Mouse (Mus musculus): ENCODE data around the gene Pgs1. TPM values are rescaled to one million over a fixed set of nuclear protein-coding genes. Genes with fewer than 3 reads are reported as not detected.
A peak's percentile ranks its signal among the peaks of the same experiment; 100 is the strongest.

The Pgs1 gene
- total and polyA plus RNA-seq, 3 experiments = 38.1 to 60.5 (median 50.8) TPM

DNA sequence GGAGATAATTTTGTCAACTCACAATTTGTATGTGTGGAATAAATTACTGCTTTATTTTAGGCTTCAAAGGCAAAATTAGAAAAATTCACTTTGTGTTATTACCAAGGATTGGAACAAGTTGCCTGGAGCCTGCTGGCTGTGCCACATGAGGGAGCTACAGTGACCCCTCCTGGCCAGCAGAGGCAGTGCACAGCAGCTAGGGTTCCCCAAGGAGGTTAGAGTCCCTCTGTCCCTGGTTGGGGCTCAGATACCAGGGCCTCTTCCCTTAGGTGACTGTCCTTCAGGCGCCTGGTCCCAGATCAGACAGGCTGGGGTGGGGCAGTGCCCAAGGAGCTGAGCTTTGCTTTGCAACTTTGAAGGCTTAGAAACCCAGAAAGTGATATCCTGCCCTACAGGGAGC is 35.7 kb downstream of the Pgs1 start:
- Histone ChIP-seq H3K9ac (ENCODE audit: insufficient read depth, low read depth) (no peak overlapping the region), H3K36me3 (replicated peaks in 1 of 2; ENCODE audit: control insufficient read depth in 1 of 2, insufficient read depth in 1 of 2, low read length in 1 of 2) (peaks cover 77 to 99% of the 10 kb centered on the region in 2 experiments), H3K79me2 (replicated peaks; ENCODE audit: control insufficient read depth, extremely low read depth, insufficient read depth, poor library complexity, severe bottlenecking) (no peaks in the 10 kb centered on the region), H3K9me3 (replicated peaks; ENCODE audit: low read length) (peaks cover 4% of the 10 kb centered on the region), H3K4me3 (replicated peaks in 1 of 3; ENCODE audit: low read depth in 2 of 3, low read length in 2 of 3, poor library complexity in 1 of 3) (no peak overlapping the region), H3K27me3 (replicated peaks) (no peaks in the 10 kb centered on the region), H3K27ac (ENCODE audit: insufficient read depth, low read depth) (no peak overlapping the region), H3K4me2 (ENCODE audit: insufficient read depth, low read depth, poor library complexity, severe bottlenecking) (no peak overlapping the region), H3K4me1 (ENCODE audit: control insufficient read depth in 1 of 2, insufficient read depth in 2 of 2) (peaks cover 0 to 4% of the 10 kb centered on the region in 2 experiments; a peak in 1 of 4 replicates)
- peak; percentile 68 for DNase-seq (ENCODE audit: extremely low read depth)
- dilution Hi-C loops (cut with MboI; ENCODE audit: extremely low pct_ligation_motif_present, extremely low pct_unique_long_range_greater_than_20kb, low sequenced_read_pairs) = no loop called here
- in situ Hi-C loops (cut with MboI; ENCODE audit: low pct_ligation_motif_present, low pct_unique_long_range_greater_than_20kb, low sequenced_read_pairs) = loop anchor here (5.0 kb wide), 1 partner anchor 150 kb away; the partner anchor contains the start of gene Tha1
- TF ChIP-seq ZC3H11A (IDR thresholded peaks at IDR 0.05; ENCODE audit: low read depth, low read length) (peak; percentile 89), RAD21 (IDR thresholded peaks at IDR 0.05; ENCODE audit: low read depth, low read length) (peak; percentile 93), TBP (conservative IDR thresholded peaks at IDR 0.05; ENCODE audit: low read depth, low read length) (no peak), EP300 (IDR thresholded peaks at IDR 0.05; ENCODE audit: low read length) (no peak), SIN3A (IDR thresholded peaks at IDR 0.05; ENCODE audit: low read length) (0 out of 2 replicates have a peak, but pooled peaks have one; percentile 1), NELFE (IDR thresholded peaks at IDR 0.05; ENCODE audit: low read depth, low read length) (no peak), BHLHE40 (IDR thresholded peaks at IDR 0.05; ENCODE audit: low read depth, low read length) (no peak), ELF1 (IDR thresholded peaks at IDR 0.05; ENCODE audit: low read depth, low read length) (no peak), ETS1 (conservative IDR thresholded peaks at IDR 0.05; ENCODE audit: low read depth, low read length) (no peak), ZKSCAN1 (IDR thresholded peaks at IDR 0.05; ENCODE audit: borderline replicate concordance, low read depth, low read length) (no peak), USF2 (conservative IDR thresholded peaks at IDR 0.05; ENCODE audit: low read depth, low read length) (no peak), SMC3 (IDR thresholded peaks at IDR 0.05; ENCODE audit: low read depth, low read length) (peak; percentile 98), MXI1 (IDR thresholded peaks at IDR 0.05; ENCODE audit: low read depth, low read length) (no peak), RCOR1 (conservative IDR thresholded peaks at IDR 0.05; ENCODE audit: low read depth, low read length) (no peak), NRF1 (IDR thresholded peaks at IDR 0.05; ENCODE audit: low read depth, low read length) (no peak), E2F4 (IDR thresholded peaks at IDR 0.05; ENCODE audit: insufficient replicate concordance, low read depth, low read length) (no peak), CTCF (conservative IDR thresholded peaks at IDR 0.05 in 1 of 2, IDR thresholded peaks at IDR 0.05 in 1 of 2; ENCODE audit: low read depth in 2 of 2, low read length in 2 of 2) (peak; percentile 96 to 98), MAZ (IDR thresholded peaks at IDR 0.05; ENCODE audit: low read depth, low read length) (no peak), MEF2A (IDR thresholded peaks at IDR 0.05; ENCODE audit: borderline replicate concordance, low read depth, low read length) (no peak)

DNA sequence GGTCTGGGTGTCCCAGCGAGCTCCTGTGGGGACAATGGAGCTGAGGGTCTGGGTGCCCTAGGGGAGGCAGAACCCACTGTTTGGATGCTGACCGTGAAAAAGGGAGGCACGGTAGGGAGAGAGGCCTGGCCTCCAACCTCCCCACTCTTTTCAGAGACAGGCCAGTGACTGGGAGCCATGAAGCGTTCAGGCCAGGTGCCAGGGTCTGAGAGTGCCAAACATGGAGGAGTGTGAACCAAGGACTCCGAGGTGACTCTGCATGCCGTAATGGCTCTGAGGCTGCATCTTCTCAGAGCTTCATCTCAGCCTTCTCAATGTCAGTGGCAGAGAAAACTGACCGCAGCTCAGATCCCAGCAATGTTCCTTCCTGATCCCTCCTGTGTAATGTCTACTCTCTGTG is 37.4 kb downstream of the Pgs1 start:
- Histone ChIP-seq H3K79me2 (replicated peaks; ENCODE audit: control insufficient read depth, extremely low read depth, insufficient read depth, poor library complexity, severe bottlenecking) (no peaks in the 10 kb centered on the region), H3K4me2 (ENCODE audit: insufficient read depth, low read depth, poor library complexity, severe bottlenecking) (no peak overlapping the region), H3K4me1 (ENCODE audit: control insufficient read depth in 1 of 2, insufficient read depth in 2 of 2) (peaks cover 0 to 4% of the 10 kb centered on the region in 2 experiments; a peak in 1 of 4 replicates), H3K9ac (ENCODE audit: insufficient read depth, low read depth) (no peak overlapping the region), H3K27me3 (replicated peaks) (no peaks in the 10 kb centered on the region), H3K27ac (ENCODE audit: insufficient read depth, low read depth) (no peak overlapping the region), H3K36me3 (replicated peaks in 1 of 2; ENCODE audit: control insufficient read depth in 1 of 2, insufficient read depth in 1 of 2, low read length in 1 of 2) (peaks cover 67 to 97% of the 10 kb centered on the region in 2 experiments), H3K4me3 (replicated peaks in 1 of 3; ENCODE audit: low read depth in 2 of 3, low read length in 2 of 3, poor library complexity in 1 of 3) (no peak overlapping the region), H3K9me3 (replicated peaks; ENCODE audit: low read length) (no peaks in the 10 kb centered on the region)
- dilution Hi-C loops (cut with MboI; ENCODE audit: extremely low pct_ligation_motif_present, extremely low pct_unique_long_range_greater_than_20kb, low sequenced_read_pairs) = no loop called here
- in situ Hi-C loops (cut with MboI; ENCODE audit: low pct_ligation_motif_present, low pct_unique_long_range_greater_than_20kb, low sequenced_read_pairs) = loop anchor here (5.0 kb wide), 1 partner anchor 151 kb away; the partner anchor contains the start of gene Tha1
- TF ChIP-seq UBTF (IDR thresholded peaks at IDR 0.05; ENCODE audit: low read depth, low read length) (no peak), NRF1 (IDR thresholded peaks at IDR 0.05; ENCODE audit: low read depth, low read length) (no peak), CTCF (conservative IDR thresholded peaks at IDR 0.05 in 1 of 2, IDR thresholded peaks at IDR 0.05 in 1 of 2; ENCODE audit: low read depth in 2 of 2, low read length in 2 of 2) (no peak), MYC (IDR thresholded peaks at IDR 0.05; ENCODE audit: low read depth, low read length) (no peak), TCF12 (IDR thresholded peaks at IDR 0.05; ENCODE audit: low read depth, low read length) (no peak), CHD2 (IDR thresholded peaks at IDR 0.05; ENCODE audit: low read length) (no peak), MAFK (IDR thresholded peaks at IDR 0.05; ENCODE audit: insufficient replicate concordance, low read length) (no peak), MEF2A (IDR thresholded peaks at IDR 0.05; ENCODE audit: borderline replicate concordance, low read depth, low read length) (no peak), MAX (IDR thresholded peaks at IDR 0.05; ENCODE audit: low read length) (no peak), EP300 (IDR thresholded peaks at IDR 0.05; ENCODE audit: low read length) (no peak), USF1 (IDR thresholded peaks at IDR 0.05; ENCODE audit: low read depth, low read length) (no peak)
- DNase-seq (ENCODE audit: extremely low read depth) = no peak
